Mouse (Mus musculus) brain, embryonic 14.5 days (tissue): Measurements from ENCODE around the gene Borcs7.

Source experiments
- CTCF ChIP-seq: fragments of 200-500 bp; IDR thresholded peaks from 2 replicates; pipeline ENCODE4 v1.5.1; 2012; ENCODE audit warnings: inconsistent platforms, mild to moderate bottlenecking, moderate library complexity, borderline replicate concordance; ENCODE audit not compliant: insufficient read depth, insufficient read length; ENCODE audit errors: extremely low read depth
- POLR2A ChIP-seq: fragments of 200-500 bp; IDR thresholded peaks from 2 replicates; pipeline ENCODE4 v1.6.1; 2012; ENCODE audit warnings: mild to moderate bottlenecking, inconsistent platforms, borderline replicate concordance; ENCODE audit not compliant: poor library complexity, insufficient read depth, insufficient read length, severe bottlenecking; ENCODE audit errors: extremely low read depth

- TF ChIP-seq CTCF (no peak), POLR2A (no peak)
Measured at GRCm38 (mm10) chr19:46679720-46680383, 9.9 kb upstream of the Borcs7 start.
